Mouse (Mus musculus) kidney, embryonic 15.5 days (tissue): ENCODE measurements around the gene Btbd9. TPM values are rescaled to one million over a fixed set of nuclear protein-coding genes. Genes with fewer than 3 reads are reported as not detected.
A peak's percentile ranks its signal among the peaks of the same experiment; 100 is the strongest.

Experiments used
- ATAC-seq: fragments of 200-750 bp; cut with Nextera tagmentation; replicated peaks from 2 replicates; pipeline ENCODE4 v1.8.0; 2017; ENCODE audit warnings: moderate TSS enrichment; ENCODE audit not compliant: low FRiP score
- H3K27ac ChIP-seq: fragments of 300-500 bp; sonication (generic); 2 replicates; pipeline ENCODE4 v1.5.1; 2015; ENCODE audit warnings: mild to moderate bottlenecking, inconsistent platforms
- H3K27me3 ChIP-seq: fragments of 300-500 bp; sonication (generic); 2 replicates; pipeline ENCODE4 v1.6.1; 2015; ENCODE audit warnings: inconsistent platforms
- H3K36me3 ChIP-seq: fragments of 300-500 bp; sonication (generic); 2 replicates; pipeline ENCODE4 v1.6.1; 2015; ENCODE audit warnings: inconsistent platforms
- H3K4me1 ChIP-seq: fragments of 300-500 bp; sonication (generic); 2 replicates; pipeline ENCODE4 v1.6.1; 2015; ENCODE audit warnings: inconsistent platforms
- H3K4me2 ChIP-seq: fragments of 300-500 bp; sonication (generic); 2 replicates; pipeline ENCODE4 v1.6.1; 2015; ENCODE audit warnings: moderate library complexity, mild to moderate bottlenecking, inconsistent platforms
- H3K4me3 ChIP-seq: fragments of 300-500 bp; sonication (generic); replicated peaks from 2 replicates; pipeline ENCODE4 v1.5.1; 2015; ENCODE audit warnings: mild to moderate bottlenecking, inconsistent platforms
- H3K9ac ChIP-seq: fragments of 300-500 bp; sonication (generic); 2 replicates; pipeline ENCODE4 v1.6.1; 2015; ENCODE audit warnings: mild to moderate bottlenecking, inconsistent platforms
- H3K9me3 ChIP-seq: fragments of 300-500 bp; sonication (generic); replicated peaks from 2 replicates; pipeline ENCODE4 v1.6.1; 2016; ENCODE audit warnings: inconsistent platforms
- WGBS: fragments of 180-500 bp; shearing (Covaris S2); methylation state at CpG from one replicate; pipeline ENCODE4 v1.1.7; 2015; ENCODE audit warnings: mixed read lengths; 5-methylcytosine and 5-hydroxymethylcytosine counted together
- polyA plus RNA-seq: library from polyadenylated mRNA; unstranded; fragments of >200 nt; fragmentation: Nextera tagmentation; extraction: Ambion mirVana; gene quantifications from 2 replicates; pipeline ENCODE4 v1.2.1, GENCODE M21; 2015

Btbd9 gene
- polyA plus RNA-seq, 1 experiment from 2014 or later = 57.8 TPM

DNA sequence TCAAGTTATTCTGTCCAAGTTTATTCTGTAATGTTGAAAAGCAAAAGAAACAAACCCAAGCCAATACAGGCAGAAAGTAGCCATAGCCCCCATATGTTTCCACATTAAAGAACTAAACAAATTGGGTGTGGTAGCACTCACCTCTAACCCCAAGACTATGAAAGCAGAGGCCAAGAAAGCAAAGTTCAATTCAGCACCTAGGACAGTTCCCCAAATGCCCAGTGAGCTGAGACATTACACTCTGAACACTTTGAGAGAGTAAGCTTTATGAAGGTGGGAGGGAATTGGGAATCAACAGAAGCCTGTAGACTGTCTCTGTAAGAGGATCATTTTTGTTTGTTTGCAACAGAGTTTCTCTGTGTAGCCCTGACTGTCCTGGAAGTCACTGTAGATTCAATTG lies 186.6 kb downstream of the Btbd9 start:
- Histone ChIP-seq H3K36me3 (no peaks in the 10 kb centered on the region), H3K27ac (no peak overlapping the region), H3K27me3 (no peaks in the 10 kb centered on the region), H3K4me1 (no peaks in the 10 kb centered on the region), H3K9me3 (no peaks in the 10 kb centered on the region), H3K4me3 (no peak overlapping the region), H3K4me2 (no peak overlapping the region), H3K9ac (no peak overlapping the region)
- no peak for ATAC-seq

DNA sequence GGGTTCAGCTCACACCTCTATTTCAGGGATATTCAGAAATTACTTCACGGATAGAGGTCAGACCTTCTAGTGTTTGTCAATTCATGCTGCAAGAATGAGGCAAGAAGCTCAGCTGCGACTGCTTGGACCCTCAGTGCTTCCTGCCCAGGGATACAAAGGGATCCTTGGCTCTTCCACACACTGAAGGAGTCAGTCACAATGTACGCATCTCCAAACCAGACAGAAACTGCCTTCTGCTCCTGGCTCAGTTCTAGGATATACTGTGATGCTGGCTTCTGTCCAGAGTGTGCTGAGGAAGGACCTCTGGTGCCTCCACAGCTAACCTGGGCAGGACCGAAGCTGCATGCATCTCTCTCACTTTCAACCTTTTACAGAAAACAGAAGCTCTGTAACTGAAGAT lies 187.5 kb downstream of the Btbd9 start:
- no peak for ATAC-seq
- no peaks in the 10 kb centered on the region for H3K27me3 ChIP-seq
- no peak overlapping the region for H3K4me2 ChIP-seq
- no peaks in the 10 kb centered on the region for H3K36me3 ChIP-seq
- no peaks in the 10 kb centered on the region for H3K4me1 ChIP-seq
- H3K9ac ChIP-seq = no peak overlapping the region
- H3K27ac ChIP-seq = no peak overlapping the region
- 87% methylated on average over 4 of the region's 4 CpGs for WGBS
- H3K4me3 ChIP-seq = no peak overlapping the region
- no peaks in the 10 kb centered on the region for H3K9me3 ChIP-seq

DNA sequence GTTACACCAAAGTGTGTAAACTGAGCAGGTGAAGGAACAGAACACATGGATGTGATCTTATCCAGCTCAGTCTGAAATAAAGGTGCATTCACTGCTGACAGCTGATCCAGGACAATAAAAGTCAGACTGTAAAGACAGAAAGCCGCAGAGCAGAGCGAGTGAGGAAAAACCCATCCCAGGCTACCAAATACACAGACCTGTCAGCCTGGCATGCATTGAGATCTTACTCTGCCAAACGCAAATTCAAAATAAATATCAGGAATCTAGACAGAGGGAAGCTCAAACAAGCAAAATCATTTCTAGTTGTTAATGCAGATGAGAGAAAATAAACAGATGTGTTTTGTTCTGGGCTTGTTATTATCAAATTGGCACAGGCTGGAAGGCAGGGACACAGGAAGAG lies 187.9 kb downstream of the Btbd9 start:
- Histone ChIP-seq H3K4me3 (no peak overlapping the region), H3K27me3 (no peaks in the 10 kb centered on the region), H3K4me1 (no peaks in the 10 kb centered on the region), H3K36me3 (no peaks in the 10 kb centered on the region), H3K9me3 (no peaks in the 10 kb centered on the region), H3K4me2 (no peak overlapping the region), H3K9ac (no peak overlapping the region), H3K27ac (no peak overlapping the region)
- ATAC-seq = no peak
- 77% methylated on average over 3 of the region's 3 CpGs for WGBS

DNA sequence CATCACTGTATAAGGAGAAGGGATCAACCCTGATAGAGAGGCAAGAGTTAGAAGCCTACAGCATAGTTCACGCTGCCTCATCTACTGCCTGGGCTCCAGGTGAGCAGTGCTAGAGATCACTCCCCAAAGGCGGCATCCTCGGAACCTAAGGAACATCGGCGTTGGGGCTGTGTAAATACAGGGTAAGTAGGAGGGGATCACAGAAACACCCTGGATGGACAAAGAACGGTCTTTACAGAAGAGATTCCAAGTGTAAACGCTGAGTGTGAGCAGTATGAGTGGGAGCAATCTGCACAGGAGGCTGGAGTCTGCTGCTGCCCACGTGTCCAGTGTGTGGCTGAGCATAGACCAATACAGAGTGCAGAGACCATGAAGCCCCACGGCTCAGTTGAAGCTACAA lies 190.0 kb downstream of the Btbd9 start:
- Histone ChIP-seq H3K27me3 (no peaks in the 10 kb centered on the region), H3K36me3 (no peaks in the 10 kb centered on the region), H3K4me1 (no peaks in the 10 kb centered on the region), H3K4me3 (no peak overlapping the region), H3K4me2 (no peak overlapping the region), H3K27ac (no peak overlapping the region), H3K9ac (no peak overlapping the region), H3K9me3 (no peaks in the 10 kb centered on the region)
- no peak for ATAC-seq
- WGBS = 86% methylated on average over 9 of the region's 9 CpGs

DNA sequence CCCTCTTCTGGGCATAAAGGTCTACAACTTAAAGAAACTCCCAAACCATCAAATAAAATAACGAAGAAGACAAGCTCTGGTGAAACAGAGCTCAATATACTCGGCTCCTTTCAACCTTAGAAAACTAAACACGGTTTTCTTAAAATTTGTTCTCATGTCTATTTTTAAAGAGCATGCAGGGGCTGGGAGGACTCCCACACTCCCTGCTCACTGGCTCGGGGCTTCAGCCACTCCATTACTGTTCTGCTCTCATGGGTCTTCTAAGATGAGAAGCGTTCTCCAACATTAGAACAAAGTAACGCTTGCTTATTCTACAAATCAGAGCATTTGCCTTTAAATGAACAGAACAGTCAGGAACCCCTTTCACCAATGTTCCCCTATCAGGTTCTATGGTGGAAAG lies 192.6 kb downstream of the Btbd9 start:
- Histone ChIP-seq H3K27ac (no peak overlapping the region), H3K4me3 (no peak overlapping the region), H3K9ac (no peak overlapping the region), H3K9me3 (no peaks in the 10 kb centered on the region), H3K27me3 (no peaks in the 10 kb centered on the region), H3K36me3 (no peaks in the 10 kb centered on the region), H3K4me2 (no peak overlapping the region), H3K4me1 (no peaks in the 10 kb centered on the region)
- WGBS = 69% methylated on average over 6 of the region's 6 CpGs
- ATAC-seq = no peak

DNA sequence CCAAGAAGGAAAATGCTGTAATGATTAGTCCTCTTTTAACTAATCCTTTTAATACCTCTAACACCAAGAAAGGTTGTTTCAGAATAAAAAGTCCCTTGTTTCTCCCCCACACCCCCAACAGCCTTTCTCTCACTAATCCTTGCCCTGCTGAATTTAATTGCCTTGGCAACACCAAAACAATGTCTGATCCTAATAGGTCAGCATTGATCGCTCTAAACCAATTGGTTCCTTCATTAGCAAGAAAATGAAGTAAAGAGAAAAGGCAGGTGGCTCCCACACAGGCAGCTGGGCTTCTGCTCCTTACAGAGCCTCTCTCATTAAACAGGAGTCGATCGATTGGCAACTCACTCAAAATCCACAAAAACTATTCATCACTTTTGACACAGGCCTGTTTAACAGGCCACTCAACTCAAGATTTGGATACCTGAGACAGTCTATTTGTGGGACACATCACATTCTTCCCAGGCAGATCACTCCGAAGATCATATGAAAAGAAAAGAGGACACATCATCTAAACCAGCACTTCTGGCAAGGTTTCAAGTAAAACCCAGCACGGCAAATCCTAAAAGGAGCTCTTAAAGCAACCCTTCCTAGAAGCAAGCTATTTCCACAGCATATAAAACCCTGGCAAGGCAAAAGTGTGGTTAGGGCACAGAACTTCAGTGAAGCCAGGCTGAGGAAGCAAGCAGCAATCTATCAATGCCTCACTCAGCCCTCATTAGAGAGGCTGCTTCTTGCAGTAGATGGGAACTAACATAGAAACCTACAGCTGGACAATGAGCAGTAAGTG lies 197.9 kb downstream of the Btbd9 start:
- H3K4me3 ChIP-seq = no peak overlapping the region
- H3K9me3 ChIP-seq = no peaks in the 10 kb centered on the region
- no peaks in the 10 kb centered on the region for H3K4me1 ChIP-seq
- H3K4me2 ChIP-seq = no peak overlapping the region
- no peaks in the 10 kb centered on the region for H3K27me3 ChIP-seq
- no peak for ATAC-seq
- 38% methylated on average over 5 of the region's 5 CpGs for WGBS
- no peaks in the 10 kb centered on the region for H3K36me3 ChIP-seq
- no peak overlapping the region for H3K9ac ChIP-seq
- no peak overlapping the region for H3K27ac ChIP-seq

DNA sequence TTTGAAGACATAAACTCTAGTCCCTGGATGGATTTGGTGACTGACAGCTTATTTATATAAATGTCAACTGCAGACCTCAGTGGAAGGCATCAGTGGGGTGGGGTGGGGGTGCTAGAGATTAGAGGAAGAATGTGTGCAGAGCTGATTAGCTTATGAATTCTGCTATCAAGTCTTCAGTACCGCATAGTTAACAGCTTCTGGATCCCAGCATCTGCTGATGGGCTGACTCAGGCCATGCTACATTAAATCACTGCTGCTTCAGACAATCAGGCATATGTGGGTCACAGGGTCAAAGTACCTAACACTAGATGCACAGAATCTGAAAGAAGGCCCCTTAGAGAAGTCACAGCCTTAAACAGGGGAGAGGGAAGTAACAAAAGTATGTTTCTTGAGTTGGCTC lies 198.5 kb downstream of the Btbd9 start:
- H3K36me3 ChIP-seq = no peaks in the 10 kb centered on the region
- H3K27me3 ChIP-seq = no peaks in the 10 kb centered on the region
- whole genome bisulfite sequencing = 43% methylated on average over 1 of the region's 1 CpGs
- no peak for ATAC-seq
- no peaks in the 10 kb centered on the region for H3K9me3 ChIP-seq
- no peaks in the 10 kb centered on the region for H3K4me1 ChIP-seq
- no peak overlapping the region for H3K4me3 ChIP-seq
- H3K27ac ChIP-seq = no peak overlapping the region
- H3K4me2 ChIP-seq = no peak overlapping the region
- no peak overlapping the region for H3K9ac ChIP-seq

DNA sequence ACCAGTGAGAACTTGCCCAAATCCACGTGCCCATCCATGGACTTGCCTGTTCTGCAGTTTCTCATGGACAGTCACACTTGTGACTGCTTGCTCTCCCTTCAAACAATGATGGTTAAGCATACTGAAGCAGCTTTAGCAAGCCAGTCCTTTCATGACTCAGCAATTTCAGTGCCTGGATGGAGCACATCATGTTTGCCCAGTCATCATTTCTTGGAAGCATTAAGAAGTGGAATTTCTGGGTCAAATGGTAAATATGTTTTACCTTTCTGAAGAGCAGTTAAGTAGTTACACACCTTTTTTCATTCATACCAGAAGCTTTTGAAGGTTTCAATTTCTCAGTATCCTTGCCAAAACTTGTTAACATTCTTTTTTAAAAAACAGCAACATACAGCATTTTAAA lies 201.2 kb downstream of the Btbd9 start:
- Histone ChIP-seq H3K9me3 (no peaks in the 10 kb centered on the region), H3K4me3 (no peak overlapping the region), H3K4me2 (no peak overlapping the region), H3K4me1 (no peaks in the 10 kb centered on the region), H3K36me3 (no peaks in the 10 kb centered on the region), H3K9ac (no peak overlapping the region), H3K27ac (no peak overlapping the region), H3K27me3 (no peaks in the 10 kb centered on the region)
- ATAC-seq = no peak
- 89% methylated on average over 1 of the region's 1 CpGs for WGBS

DNA sequence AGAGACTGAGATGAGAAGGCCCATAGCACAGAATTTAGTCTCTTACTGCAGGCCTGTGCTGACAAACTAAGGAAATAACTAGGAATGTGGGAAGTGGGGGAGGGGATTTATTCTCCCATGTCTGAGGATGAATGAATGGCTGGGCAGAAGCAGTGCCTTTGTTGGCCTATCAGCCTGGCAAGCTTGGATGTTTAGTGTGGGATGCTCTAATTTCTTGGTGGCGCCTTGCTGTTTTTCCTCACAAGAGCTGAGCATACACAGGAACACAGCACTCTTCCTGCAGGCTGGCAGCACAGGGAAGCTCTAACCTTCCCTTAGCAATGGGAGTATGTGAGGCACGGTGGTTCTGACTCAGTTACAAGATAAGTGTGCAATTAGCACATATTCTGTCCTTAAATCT lies 207.7 kb downstream of the Btbd9 start:
- Histone ChIP-seq H3K9ac (no peak overlapping the region), H3K36me3 (no peaks in the 10 kb centered on the region), H3K4me1 (peaks cover 13% of the 10 kb centered on the region), H3K27me3 (no peaks in the 10 kb centered on the region), H3K9me3 (no peaks in the 10 kb centered on the region), H3K4me2 (no peak overlapping the region), H3K4me3 (no peak overlapping the region), H3K27ac (no peak overlapping the region)
- WGBS = 71% methylated on average over 2 of the region's 2 CpGs
- ATAC-seq = no peak

DNA sequence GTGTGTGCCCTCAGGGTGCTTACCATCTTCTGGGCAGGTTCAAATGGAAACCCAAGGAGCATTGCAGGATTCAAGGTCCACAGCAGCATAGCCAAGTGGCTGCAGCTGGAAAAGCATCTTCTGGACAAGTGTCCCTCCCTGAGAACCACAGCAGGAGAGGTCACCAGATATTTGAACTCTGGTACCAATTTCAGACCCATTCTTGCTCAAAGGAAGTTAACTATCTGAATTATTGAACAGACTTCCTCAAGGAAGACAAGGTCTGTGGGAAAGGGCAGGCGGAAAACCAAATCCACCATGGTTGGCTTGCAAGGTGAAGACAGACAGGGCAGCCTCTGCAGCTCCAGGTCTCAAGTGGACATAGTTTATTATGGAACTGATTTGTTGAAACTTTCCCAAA lies 211.6 kb downstream of the Btbd9 start:
- Histone ChIP-seq H3K36me3 (no peaks in the 10 kb centered on the region), H3K9me3 (no peaks in the 10 kb centered on the region), H3K9ac (no peak overlapping the region), H3K4me3 (no peak overlapping the region), H3K27me3 (no peaks in the 10 kb centered on the region), H3K4me2 (no peak overlapping the region), H3K27ac (no peak overlapping the region), H3K4me1 (peaks cover 25% of the 10 kb centered on the region)
- ATAC-seq = no peak
- WGBS = 85% methylated on average over 1 of the region's 1 CpGs

DNA sequence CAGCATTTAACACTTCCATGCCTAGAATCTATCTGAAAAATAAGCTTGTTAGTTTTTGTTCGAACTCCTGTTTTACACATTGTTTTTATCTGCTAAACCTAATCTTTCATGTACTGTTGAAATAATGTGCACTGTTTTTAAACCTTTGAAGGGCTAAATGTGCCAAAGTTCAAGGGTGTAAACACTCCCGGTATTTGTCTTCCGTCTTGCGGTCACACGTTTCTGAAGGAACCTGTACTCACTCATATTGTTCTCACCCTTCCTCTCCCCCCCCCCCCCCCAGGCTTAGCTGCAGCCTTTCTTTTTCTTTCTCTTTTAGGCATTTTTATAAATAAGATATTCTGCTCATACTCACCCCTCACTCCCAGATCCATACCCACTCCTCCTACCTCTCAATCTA lies 212.9 kb downstream of the Btbd9 start:
- H3K4me3 ChIP-seq = no peak overlapping the region
- ATAC-seq = no peak
- H3K36me3 ChIP-seq = no peaks in the 10 kb centered on the region
- no peaks in the 10 kb centered on the region for H3K27me3 ChIP-seq
- WGBS = 65% methylated on average over 5 of the region's 5 CpGs
- no peak overlapping the region for H3K9ac ChIP-seq
- no peak overlapping the region for H3K27ac ChIP-seq
- no peaks in the 10 kb centered on the region for H3K9me3 ChIP-seq
- H3K4me1 ChIP-seq = peaks cover 30% of the 10 kb centered on the region
- no peak overlapping the region for H3K4me2 ChIP-seq

DNA sequence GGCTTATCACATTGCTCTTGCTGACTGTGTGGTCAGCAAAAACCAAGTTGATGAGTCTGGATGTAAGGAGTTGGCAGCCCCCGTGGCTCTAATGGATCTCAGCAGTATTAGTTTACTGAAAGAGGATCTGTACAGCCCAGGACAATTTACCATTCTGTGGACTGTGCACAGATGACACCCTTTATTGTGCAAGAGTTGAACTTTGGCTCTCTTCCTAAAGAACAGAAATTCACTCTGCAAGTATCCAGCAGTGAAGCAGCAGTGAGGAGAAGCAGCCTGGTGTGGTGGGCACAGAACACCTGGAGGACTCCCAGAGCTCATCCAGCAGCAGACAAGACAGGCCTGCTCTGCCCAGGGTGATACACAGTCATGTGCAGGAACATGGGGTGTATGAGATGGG lies 215.6 kb downstream of the Btbd9 start:
- Histone ChIP-seq H3K27me3 (no peaks in the 10 kb centered on the region), H3K4me3 (no peak overlapping the region), H3K36me3 (no peaks in the 10 kb centered on the region), H3K27ac (no peak overlapping the region), H3K4me1 (peaks cover 37% of the 10 kb centered on the region), H3K9ac (no peak overlapping the region), H3K9me3 (no peaks in the 10 kb centered on the region), H3K4me2 (no peak overlapping the region)
- ATAC-seq = peak; percentile 54
- WGBS = 23% methylated on average over 1 of the region's 1 CpGs

DNA sequence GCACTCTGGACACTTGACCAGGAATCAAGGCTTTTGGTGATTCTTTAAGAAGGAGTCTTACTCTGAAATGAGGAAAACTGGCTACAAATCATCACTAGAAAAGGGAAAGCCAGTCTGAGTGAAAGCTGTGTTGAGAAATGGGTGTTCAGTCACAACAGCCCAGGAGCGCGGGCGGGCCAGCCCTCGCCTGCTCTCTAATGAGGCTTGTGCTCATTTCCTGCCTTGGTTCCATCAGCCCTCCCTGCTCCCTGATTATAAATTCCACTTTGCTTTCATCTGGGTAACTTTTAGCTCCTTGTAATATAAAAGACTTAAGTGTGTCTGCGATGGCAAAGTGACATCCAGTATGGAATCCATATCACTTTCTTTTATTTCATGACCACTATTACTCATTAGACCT lies 216.9 kb downstream of the Btbd9 start:
- Histone ChIP-seq H3K9ac (no peak overlapping the region), H3K4me2 (no peak overlapping the region), H3K27ac (no peak overlapping the region), H3K4me3 (no peak overlapping the region), H3K9me3 (no peaks in the 10 kb centered on the region), H3K4me1 (peaks cover 41% of the 10 kb centered on the region), H3K27me3 (no peaks in the 10 kb centered on the region), H3K36me3 (no peaks in the 10 kb centered on the region)
- 35% methylated on average over 5 of the region's 5 CpGs for WGBS
- no peak for ATAC-seq
